Mouse (Mus musculus): ENCODE data around the gene Dusp11. TPM values are rescaled to one million over a fixed set of nuclear protein-coding genes. Genes with fewer than 3 reads are reported as not detected.
"Not testable (repeated sequence)": the region's sequence is repeated elsewhere in the genome, so short reads cannot be mapped to it uniquely, and the experiment has no call there.

Gene Dusp11
- total RNA-seq (2015) (83.4 and 85.5 TPM in 2 replicates), total RNA-seq (2017) (50.3 and 64.2 TPM in 2 replicates)

DNA sequence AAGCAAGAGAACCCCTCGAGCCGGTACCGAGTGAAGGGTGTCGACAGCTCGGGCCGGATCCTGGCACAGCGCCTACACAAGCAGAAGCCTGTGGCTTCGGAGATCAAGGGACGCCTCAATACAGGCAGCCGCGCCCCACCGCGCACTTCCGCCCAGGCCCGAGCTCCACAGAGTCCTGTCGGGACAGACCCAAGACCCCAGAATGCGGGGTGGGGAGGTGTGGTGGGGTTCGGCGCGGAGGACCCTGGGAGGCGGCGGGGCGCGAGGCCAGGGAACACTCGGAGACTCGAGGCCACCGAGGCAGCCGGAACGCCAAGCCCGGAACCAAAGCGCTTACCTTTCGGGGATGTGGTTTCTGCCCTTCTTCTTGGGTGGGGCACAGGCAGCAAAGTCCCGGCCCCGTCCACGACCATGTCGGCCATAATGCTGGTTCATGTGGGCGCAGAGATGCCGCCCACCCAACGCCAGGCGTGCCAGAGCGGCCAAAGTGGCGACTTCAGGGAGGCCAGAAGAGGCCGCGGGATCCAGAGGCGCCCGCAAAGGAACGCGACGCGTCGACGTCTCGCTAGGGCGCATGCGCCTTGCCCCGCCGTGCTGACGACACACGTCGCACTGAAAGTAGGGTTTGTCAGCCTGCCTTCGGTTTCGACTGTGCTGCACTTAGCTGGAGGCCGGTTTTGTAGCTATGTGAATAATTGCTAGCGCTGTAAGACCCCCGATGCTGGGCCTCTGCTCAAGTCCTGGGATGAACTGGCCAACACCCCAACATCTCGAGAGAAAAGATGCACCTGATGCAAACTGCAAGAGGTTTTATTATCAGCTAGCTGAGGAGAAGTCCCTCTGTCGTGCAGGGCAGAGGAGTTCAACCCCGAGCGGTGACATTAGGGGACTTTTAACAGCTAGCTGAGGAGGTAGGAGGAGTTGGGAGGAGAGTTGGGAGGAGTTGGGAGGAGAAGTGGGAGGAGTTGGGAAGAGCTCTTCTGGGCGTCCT, at the start of gene Dusp11:
Dusp11 (minus strand) TSS at position 567 of the 991 bp plus-strand sequence.
- peak; percentile 91 for ATAC-seq (ENCODE audit: poor library complexity, severe bottlenecking)

DNA sequence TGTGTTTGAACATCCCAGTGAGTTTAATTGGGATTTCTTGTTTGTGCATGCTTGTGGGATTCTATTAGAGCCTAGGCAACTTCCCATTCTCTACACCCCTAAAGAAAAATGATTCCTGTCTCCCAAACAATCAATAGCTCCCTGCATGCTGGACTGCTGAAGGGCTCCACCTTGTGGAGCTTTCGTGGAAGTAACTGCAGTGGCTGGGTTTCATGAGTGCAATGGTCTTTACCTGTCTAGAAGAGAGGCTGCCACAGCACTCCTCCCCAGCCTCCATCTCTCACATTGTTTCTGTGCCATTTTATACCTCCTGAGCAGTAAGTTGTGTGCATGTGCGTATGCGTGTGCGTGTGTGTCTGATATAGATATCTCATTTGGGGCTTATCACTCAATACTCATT, 48.5 kb upstream of the Dusp11 start:
- peak; percentile 62 for ATAC-seq (ENCODE audit: poor library complexity, severe bottlenecking)

DNA sequence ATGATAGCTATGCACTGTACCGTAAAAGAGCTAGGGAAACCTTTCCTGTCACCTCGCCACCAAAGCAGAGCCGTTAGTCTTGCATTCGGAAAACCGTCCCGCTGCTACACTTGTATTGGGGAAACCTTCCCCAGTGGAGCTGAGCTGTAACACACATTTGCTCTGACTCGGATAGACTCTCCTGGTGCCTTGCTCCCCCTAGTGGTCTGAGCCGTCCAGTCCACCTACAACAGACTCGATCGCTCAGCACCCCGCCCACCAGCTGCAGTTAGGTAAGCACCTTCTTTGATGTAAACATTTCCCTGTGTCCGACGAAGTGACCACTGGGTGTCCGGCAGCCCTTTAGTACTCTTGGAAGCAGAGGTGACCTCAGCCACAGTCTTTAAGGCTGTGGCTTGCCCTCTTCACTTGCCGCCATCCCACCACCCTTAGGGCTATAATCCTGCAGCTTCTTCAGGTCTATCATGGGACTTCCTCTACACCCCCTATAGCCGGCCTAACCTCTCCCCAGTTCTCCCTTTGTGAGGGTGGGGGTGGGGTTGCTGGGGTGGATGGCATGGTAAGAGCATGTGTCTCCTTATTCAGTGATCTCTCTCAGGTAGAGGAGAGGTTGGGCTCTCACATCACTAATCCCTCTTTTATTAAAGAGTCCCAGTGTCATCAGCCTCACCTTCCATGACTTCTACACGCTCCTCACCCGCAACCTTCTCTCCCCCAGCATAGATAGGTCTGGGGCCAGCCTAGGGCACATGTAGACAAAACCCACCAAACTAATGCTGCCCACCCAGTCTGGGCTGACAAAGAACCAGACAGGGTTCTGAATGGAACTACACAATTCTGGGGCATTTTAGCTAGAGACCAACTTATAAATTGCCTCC, 43.0 kb upstream of the Dusp11 start:
- ATAC-seq (ENCODE audit: poor library complexity, severe bottlenecking): peak; percentile 99

DNA sequence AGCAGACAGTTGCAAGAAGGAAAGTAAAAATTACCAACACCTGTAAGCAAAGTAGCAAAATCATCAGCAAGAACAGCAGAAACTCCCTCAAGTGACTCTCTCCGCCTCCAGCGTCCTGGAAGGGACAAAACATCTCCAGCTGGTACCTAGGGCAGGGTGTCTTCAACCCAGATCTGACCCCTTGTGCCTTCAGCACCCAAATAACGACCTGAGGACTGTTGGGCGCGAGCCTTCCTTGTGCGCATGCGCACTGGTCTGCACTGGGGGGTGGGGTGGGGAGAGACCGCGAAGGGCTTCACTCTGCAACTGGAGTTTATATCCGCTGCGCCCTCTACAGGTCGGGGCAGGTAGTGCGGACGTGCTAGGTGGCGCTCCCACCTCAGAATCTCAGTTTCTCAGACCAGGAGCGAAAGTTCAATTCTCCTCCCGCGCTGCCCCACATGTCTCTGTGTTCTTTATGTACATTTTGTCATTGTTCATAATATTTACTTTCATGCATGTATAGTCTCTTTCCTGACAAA, 42.0 kb upstream of the Dusp11 start:
- ATAC-seq (ENCODE audit: poor library complexity, severe bottlenecking): no peak; the same call in 1 of the 2 replicates

DNA sequence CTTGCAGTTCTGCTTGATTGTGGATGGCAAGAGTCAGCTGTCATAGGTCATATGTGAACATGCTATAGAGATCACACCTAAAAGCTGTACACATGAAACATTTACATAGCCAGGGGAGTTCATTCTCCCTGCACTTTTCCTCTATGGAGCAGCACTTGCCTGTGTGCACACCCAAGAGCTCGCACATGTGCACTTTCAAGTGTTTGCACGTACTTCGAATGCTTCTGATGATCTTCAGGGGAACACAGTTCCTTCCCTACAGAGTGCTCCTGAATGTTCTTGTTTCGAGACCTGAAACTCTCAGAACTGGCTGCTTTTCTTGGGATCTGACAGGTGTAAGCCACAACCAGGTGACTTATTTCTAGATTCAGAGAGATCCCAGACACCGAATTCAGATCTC, 29.3 kb upstream of the Dusp11 start:
- ATAC-seq (ENCODE audit: poor library complexity, severe bottlenecking): not testable (repeated sequence)

DNA sequence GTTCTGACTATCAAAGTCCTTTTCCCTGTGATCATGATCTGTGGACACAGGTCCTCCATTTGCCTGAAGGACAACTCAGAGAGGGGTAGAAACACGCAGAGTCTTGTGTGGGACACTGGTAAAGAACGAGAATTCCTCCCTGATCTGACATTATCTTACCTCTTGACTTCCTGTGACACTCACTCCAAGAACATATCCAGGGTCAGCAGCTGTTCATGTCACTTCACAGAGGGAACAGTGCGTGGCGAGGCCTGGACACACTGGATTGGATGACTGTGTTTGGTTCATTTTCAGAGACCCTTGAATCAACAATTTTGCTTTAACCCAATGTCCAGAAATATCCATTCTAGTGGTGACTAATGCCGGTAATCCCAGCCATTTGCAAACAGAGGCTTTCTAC, 28.1 kb upstream of the Dusp11 start:
- ATAC-seq (ENCODE audit: poor library complexity, severe bottlenecking): not testable (repeated sequence)

DNA sequence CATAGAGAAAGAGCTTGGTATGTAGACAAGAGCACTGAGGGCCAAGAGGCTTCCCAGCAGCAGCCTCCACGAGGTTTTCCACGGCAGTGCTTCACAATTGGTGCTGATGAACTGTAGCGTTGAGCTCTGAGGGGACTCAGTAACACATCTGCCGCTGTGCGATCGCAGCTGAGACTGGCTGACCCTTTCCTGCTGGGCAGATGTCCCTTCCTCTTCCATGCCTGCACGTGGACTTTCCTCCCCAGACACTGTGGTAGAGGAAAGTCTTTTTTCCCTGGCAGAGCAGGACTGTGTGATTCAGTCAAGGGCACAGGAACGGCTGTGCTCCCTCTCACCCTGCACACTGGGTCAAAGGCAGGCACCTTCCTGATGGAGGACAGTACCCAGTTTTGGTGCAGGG, 22.9 kb upstream of the Dusp11 start:
- ATAC-seq (ENCODE audit: poor library complexity, severe bottlenecking): no peak

DNA sequence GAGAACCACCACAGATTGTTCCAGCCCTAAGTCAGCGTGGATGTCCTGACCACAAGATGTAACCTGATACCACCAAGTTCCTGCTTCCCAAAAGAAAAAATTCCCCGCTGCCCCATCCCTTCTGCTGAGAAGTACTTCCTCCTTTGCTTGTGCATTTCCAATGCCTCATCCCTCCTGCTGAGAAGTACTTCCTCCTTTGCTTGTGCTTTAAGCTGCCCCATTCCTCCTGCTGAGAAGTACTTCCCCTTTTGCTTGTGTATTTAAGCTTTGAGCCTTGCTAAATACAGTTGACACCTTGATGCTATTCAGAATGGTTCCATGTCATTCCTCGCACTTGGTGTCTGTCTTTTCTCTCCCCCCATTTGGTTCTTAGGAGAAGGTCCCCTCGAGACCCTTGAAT, 17.3 kb upstream of the Dusp11 start:
- ATAC-seq (ENCODE audit: poor library complexity, severe bottlenecking): not testable (repeated sequence)

DNA sequence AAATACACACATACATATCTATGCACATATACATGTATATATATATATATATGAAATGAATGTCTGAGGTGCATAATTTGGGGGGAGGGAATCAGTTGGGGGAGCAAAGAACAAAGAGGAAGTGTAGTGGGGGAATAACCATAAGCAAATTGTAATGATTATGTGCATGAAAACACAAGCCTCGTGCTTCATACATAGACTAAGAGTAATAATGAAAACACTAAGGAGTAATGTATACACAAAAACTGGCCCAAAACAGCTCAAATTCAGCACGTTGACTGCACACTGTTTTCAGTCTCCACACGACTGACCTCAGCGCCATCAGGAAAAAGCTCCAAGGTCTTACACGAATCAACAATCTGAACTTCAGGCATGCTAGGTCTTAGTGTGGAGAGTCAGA, 14.8 kb upstream of the Dusp11 start:
- no peak for ATAC-seq (ENCODE audit: poor library complexity, severe bottlenecking)

DNA sequence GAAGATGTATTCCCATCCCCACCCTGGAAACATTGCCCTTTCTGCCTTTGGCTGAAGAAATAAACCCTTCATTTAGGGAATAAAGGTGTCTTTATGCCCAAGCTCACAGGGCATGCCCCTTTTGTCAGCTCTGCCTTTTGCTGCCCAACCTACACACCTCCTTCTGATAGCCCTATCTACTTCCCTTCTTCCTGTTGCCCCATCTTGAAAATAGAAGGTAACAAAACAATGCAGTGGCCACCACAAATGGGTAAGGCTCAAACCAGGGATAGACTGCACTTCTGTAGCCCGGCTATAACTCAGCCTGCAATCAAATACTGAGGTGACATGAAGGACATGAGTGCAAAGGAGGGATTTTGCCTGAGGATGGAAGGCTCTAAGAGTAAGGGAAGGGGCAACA, 14.3 kb upstream of the Dusp11 start:
- no peak for ATAC-seq (ENCODE audit: poor library complexity, severe bottlenecking)

DNA sequence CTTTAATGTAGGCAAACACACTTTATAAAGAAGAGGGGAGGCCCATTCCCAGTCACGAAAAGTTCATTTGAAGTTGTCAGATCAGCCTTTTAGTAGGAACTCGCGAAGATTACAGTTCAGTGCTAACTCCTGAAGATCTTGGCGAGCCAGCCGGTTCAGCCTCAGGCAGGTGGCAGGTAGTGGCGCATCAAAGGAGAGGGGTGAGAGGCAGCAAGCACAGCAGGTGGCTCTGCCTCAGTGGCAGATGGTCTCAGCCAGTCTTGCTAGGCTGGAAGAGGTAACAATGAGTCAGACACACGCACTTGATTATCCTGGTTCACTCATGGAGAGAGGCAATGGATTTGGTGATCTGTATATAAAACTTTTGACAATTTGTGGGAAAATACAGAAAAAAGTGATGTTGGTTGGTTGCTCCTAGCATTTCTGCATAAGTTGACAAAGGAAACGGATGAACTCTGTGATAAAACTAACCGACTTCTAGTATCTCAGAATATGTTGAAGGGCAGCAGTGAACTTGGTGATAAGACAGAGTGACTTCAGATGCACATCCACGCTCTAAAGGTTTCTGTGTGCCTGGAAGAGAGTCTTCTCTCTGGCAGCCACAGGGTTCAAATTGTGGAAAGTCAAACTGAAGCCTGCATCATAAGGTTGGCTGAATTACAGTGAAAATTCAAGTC, 13.6 kb upstream of the Dusp11 start:
- ATAC-seq (ENCODE audit: poor library complexity, severe bottlenecking): no peak

DNA sequence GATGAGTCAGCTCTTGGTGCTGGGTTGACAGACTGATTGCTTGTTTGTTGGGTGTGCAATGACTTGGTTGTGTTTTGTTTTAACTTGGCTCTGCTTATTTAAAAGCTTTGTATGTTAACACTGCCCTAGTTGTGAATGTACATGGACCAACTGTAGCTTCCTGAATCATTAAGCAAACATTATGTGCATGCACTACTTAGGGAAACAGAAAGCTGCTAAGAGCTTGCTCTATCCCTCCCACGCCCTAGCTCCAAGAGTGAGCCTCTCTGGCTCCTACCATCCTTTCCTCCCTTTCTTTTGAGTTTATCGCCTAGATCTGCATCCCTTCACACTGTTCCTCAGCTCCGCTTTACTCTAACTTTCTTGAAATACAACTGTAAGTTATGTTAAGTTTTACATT, 11.9 kb upstream of the Dusp11 start:
- ATAC-seq (ENCODE audit: poor library complexity, severe bottlenecking): no peak

DNA sequence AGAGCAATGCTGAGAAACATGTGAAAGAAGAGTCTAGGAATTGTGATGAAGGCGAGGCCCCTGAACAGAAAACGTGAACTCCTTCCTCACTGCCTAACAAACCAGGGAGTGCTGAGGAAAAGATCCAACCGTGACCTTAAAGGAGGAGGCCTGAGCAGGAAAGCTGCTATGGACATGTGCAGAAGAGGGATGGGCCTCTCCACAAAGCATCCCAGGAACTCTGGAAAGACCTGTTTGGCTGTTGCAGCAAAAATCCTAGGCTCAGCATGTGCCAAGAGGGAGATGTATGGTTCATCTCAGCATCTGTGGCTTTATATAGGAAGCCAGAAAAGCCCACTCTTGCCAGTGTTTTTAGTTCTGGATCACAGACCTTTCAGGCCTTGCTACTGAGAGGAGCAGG, 11.2 kb upstream of the Dusp11 start:
- ATAC-seq (ENCODE audit: poor library complexity, severe bottlenecking): no peak

DNA sequence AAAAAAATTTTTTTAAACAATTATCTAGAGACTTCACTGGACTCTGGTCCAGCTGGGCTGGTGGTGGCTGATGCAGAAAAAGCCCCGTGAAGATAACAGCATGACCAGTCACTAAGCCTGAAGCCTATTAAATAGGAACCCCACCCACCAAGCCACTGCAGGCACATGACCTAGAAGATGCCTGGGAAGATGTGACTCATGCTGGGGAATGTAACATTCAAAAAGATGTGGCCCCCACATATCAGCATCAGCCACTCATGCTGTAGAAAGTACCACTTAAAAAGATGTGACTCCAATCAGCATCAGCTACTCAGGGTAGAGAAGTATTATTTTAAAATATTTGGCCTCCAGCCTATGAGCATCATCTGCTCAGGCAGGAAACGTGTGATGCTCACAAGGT, 8.4 kb upstream of the Dusp11 start:
- ATAC-seq (ENCODE audit: poor library complexity, severe bottlenecking): no peak

DNA sequence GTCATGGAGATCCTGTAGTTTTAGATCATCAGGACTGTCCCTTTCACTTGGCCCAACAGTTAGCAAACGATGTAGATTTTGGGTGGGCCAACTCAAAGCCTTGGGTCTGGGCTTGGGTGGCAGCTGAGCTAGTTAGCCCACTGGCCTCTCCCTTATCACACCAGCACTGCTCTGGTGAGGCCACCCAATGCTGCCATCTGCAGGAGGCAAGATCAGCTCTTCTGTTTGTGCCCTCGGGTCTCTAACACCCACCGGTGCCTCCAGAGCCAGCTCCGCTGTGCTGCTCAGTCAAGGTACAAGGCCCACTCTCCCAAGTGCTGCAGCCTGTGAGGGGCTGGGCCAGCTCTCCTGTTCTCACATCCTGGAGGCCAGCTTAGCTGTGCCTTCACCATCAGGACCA, 5.2 kb upstream of the Dusp11 start:
- no peak for ATAC-seq (ENCODE audit: poor library complexity, severe bottlenecking)

DNA sequence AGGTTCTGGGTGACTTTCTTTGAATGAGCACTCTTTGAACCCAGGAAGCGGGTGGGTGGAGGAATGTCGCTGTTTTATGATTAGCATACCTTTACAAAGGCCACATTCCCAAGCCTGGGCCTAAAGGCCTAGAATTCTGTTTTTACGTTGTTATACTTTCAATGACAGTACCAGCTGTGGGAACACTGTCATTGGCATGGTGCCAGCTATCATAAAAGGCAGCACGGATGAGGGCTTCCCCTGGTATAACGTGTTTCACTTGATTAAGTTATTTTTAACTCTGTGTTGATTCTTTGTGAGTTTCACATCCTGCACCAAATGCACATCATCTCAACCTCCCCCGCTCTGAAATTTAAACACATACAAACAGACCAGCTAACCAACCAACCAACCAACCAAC, 4.6 kb upstream of the Dusp11 start:
- not testable (repeated sequence) for ATAC-seq (ENCODE audit: poor library complexity, severe bottlenecking)

DNA sequence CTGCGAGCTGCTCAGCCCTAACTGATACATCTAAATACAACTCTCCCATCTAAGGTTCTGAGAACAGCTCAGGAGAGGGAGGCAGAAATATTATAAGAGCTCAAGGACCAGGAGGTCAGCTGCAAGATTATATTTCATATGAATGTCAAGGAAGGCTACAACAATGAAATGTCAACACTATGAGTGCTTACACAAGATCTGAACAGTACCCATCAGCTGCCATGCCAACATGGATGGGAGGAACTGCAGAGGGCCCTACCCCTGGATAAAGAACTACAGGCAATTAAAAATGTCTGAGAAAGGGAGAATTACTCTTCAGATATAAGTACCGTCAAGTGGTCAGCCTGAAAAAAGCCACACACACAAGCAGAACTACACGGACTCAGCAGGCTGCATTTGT, 3.9 kb downstream of the Dusp11 start:
- no peak for ATAC-seq (ENCODE audit: poor library complexity, severe bottlenecking)

DNA sequence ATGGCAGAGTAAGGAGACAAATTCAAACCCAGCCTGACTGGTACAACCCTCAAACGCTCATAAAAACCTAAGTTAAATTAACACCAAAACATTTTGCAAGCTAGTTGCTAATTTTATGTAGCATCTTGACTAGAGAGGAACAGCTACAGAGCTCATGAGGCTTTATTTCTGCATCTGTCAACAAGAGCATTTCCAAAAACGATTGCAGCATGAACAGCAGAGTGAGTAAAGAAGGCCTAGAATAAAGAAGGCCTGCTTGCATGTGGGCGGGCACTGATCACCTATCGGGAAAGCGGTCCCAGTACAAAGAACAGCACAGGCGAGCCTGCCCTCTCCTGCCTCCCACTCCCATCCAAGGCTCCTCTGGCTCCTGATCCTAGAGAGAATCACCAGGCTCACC, 12.9 kb downstream of the Dusp11 start:
- no peak for ATAC-seq (ENCODE audit: poor library complexity, severe bottlenecking)

DNA sequence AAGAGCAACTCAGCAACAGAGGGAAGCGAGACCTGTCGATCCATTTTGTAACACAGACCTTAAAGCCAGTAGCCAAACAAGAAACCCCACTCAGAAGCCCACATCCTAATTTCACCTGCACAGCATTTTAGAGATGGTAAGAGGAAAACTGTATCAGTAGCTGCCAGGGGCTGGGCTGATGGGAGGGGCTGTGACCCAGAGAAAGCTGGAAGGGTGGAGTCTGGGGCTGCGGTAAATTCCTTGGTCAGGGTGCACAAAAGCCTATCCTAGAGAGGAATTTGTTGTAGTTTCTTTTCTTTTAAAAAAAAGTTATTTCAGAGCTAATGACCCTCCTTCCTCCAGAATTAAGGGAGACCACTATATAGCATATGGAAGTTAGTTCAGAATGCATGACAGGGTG, 19.0 kb downstream of the Dusp11 start:
- no peak for ATAC-seq (ENCODE audit: poor library complexity, severe bottlenecking)

DNA sequence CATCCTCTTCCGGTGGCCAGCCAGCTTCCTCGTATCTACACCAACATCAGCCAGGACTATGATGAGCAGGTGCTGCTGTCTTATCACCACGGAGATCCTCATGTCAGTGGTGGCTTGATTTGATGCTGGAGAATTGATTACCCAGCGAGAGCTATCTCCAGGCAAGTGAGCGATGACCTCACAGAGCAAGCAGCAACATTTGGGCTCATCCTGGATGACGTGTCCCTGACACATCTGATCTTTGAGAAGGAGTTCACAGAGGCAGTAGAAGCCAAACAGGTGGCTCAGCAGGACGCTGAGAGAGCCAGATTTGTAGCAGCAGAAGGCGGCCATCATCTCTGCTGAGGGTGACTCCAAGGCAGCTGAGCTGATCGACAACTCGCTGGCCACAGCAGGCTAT, 22.8 kb downstream of the Dusp11 start:
- ATAC-seq (ENCODE audit: poor library complexity, severe bottlenecking): no peak

Measured in megakaryocyte, adult 5-6 weeks (primary cell).